Mouse (Mus musculus) G1E (cell line): ENCODE data around the gene Rhobtb1.

ENCODE experiments used
- CTCF ChIP-seq: IDR thresholded peaks from 2 replicates; pipeline ENCODE4 v1.5.1; 2012; ENCODE audit warnings: low read depth, low read length, inconsistent platforms, mixed read lengths
- GATA1 ChIP-seq: IDR thresholded peaks from 2 replicates; pipeline ENCODE4 v1.6.1; 2012; ENCODE audit warnings: borderline replicate concordance, low read length, inconsistent platforms, mixed read lengths
- TAL1 ChIP-seq: conservative IDR thresholded peaks from 2 replicates; pipeline ENCODE4 v1.6.1; 2012; ENCODE audit warnings: low read depth, low read length, inconsistent platforms, mixed read lengths

DNA sequence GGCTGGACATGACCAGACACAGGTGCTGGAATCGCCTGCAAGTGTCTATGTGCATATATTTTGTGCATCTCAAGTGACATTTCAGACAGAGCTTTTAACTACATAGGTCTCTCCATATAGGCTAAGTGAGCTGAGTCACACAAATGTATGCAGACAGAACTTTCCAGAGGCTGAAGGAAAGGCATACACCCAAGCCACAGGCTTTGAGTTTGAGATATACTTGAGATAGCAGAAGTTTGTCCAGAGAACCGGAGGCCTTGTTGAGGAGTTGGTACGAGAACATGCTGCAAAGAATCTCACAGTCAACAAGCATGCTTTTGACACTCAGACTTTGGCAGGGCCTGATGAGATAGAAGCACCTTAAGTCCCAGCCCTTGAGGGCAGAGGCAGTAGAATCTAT, 151.4 kb downstream of the Rhobtb1 start:
- TF ChIP-seq TAL1, result no peak
- no peak for TF ChIP-seq CTCF
- TF ChIP-seq GATA1, result no peak
